Mouse (Mus musculus) right cerebral cortex, postnatal 25 days (tissue): ENCODE measurements around the gene Krit1.
"Not testable (repeated sequence)": the region's sequence is repeated elsewhere in the genome, so short reads cannot be mapped to it uniquely, and the experiment has no call there.

Source experiments
- DNase-seq: peaks from one replicate; pipeline ENCODE4 v3.0.0; 2022

The Krit1 gene

DNA sequence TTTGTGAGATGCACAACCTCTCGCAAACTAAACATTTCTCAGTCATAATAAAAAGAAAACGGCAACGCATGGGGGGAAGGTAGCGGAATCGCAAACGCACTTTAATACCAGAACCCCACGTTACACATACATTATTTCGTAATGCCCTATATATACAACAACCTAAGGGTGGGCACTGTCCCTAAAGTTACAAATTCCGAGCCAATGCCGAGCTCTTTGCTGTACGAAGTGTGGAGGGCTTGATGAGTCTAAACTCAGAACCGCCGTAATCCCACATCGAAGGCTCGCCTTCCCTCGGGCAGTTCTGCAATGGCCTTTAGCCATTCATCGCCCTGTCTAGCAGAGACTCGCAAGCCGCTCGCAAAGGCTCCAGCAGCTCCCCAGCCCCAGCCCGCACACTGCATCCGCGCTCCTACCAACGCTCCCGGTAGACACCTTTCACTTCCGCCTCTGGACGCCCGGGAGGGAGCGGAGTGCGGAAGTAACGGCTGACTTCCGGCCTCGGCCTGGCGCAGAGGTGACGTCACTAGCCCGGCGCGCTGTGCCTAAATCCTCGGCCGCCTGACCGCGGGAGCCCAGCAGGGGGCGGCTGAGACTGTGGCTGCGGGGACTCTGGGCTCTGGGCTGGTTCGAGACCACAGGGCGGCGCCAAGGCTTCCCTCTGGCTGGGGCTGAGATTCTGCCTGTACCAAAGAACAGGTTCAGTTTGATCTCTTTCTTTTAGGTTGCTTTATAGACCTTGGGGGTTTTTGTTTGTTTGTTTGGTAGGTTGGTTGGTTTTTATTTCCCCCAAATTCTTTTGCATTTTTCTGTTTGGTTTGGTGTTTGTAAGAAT lies 90.7 kb downstream of the Krit1 start, which contains the start of gene Mterf1a:
TSS of gene Mterf1a (minus strand) at position 475 of the 835 bp plus-strand sequence.
- peak; percentile 15 for DNase-seq

DNA sequence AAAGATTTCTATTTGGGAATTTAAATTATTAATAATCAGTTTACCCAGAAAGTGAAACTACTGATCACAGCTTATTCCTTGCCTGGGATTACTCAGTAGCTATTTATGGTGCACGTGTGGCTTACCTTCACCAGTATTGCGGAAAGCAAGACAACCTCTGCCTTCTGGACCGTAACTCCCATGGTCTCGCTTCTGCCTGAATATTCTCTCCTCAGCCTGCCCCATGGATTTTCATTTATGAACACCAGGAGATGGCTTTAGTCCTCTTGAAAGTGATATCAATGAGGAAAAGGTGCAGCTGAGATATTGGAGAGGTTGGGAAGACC lies 91.3 kb downstream of the Krit1 start:
- DNase-seq: not testable (repeated sequence)
